Mouse (Mus musculus): Measurements from ENCODE around the gene Taf6.
A peak's percentile ranks its signal among the peaks of the same experiment; 100 is the strongest.

Gene Taf6

DNA sequence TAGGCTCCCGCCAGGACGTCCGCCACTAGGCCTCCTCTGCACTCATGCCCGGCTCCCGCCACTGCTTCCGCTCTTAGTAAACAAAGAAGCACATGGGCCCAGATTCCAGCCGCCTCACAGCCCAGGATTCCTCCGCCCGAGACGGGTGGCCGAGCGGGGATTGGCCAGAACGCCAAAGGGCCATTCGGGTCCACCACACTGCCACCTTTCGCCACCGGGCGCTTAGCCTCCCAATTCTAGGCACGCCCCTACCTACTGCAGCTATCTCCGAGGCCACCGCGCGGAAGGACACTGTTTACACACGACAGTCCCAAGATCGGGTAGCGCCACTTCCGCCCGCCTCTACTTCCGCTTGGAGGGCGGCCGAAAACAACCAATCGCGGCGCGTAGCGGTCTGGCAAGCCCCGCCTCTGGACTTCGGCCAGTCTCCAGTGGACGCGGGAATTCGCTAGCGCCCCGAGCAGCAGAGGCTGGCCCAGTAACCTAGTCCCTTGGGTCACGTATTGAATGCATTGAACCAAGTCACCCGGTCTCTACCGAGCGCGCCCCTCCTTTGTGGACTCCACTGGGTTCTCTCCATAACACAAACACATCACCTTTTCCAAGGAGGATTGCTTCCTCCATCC is 16.2 kb downstream of the Taf6 start:
- peak; percentile 98 for DNase-seq

DNA sequence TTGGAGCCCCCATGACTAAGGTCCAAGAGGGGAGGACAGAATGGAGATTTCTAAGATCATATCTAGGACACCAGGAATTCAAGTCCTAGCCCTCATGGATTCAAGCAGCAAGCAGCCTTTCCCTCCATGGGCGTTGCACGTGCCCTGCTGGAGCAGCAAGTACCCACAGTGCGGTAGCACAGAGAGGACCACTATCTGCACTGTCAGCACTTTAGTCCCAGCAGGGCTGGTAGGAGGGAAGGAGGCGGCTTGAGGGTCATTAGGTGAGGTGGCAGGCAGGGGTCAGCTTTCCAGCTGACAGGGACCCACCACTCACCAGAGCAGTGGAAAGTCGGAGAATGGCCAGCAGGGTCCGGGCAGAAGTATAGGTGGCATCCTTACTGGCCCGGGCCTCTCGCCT is 21.7 kb downstream of the Taf6 start:
- no peak for DNase-seq

DNA sequence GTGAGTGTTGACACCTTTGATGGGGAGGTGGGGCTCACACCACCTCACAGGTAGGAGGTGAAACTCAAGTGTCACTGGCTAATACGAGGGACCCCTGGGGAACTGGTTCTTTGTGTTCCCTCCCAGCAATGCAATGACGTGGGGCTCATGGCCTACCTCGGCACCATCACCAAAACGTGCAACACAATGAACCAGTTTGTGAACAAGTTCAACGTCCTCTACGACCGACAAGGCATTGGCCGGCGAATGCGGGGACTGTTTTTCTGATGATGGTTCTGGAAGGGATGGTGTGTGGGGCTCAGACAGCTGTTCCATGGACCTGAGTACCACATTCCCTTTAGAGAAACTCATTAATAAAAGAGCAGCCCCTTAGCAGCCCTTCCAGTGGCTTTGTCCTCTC is 23.6 kb downstream of the Taf6 start:
- DNase-seq: no peak

DNA sequence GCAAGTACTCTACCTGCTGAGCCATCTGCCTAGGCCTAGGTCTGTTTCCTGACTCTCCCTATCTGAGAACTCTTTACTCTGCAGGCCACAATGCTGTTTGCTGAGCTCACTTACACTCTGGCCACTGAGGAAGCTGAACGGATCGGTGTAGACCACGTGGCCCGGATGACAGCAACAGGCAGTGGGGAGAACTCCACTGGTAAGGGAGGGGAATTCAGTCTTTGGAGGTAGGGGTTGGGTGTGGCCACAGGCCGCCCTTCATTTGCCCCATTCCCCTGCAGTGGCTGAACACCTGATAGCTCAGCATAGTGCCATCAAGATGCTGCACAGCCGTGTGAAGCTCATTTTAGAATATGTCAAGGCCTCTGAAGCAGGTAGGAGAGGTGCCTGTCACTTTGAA is 24.2 kb downstream of the Taf6 start:
- no peak for DNase-seq

DNA sequence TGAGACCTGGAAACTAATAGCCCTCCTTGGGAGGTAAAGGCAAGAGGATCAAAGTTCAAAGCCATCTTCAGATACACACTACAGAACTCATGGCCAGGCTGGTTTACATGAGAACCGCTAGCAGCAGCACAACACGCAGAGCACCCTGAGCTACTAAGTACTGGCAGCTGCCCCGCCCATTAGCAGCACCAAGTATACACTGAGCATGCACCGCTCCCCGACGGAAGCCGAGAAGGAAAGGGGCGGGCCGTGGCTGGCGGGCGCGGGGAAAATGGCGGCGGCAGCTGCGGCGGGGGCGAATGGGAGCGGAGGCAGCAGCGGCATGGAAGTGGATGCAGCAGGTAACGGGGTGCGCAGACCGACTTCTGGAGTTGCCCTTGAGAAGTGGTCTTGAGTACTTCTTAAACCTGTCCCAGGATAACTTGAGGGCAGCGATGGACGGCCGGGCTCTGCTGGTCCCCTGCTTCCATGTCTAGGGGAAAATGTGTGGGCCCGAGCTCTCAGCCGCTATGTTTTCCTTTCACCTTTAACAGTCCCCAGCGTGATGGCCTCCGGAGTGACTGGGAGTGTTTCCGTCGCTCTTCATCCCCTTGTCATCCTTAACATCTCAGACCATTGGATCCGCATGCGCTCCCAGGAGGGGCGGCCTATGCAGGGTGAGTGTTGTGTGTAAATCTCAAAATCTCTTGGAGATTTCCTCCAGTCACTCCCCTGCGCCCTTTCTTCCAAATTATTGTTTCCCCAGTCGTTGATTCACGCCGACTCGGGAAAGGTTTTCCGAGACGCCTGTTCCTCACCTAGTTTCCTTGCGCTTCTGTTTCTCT is 26.2 kb downstream of the Taf6 start, which contains the start of gene Cops6:
Gene Cops6, plus strand, starts transcription at position 230 of the 824 bp plus-strand sequence.
- DNase-seq: peak; percentile 95

DNA sequence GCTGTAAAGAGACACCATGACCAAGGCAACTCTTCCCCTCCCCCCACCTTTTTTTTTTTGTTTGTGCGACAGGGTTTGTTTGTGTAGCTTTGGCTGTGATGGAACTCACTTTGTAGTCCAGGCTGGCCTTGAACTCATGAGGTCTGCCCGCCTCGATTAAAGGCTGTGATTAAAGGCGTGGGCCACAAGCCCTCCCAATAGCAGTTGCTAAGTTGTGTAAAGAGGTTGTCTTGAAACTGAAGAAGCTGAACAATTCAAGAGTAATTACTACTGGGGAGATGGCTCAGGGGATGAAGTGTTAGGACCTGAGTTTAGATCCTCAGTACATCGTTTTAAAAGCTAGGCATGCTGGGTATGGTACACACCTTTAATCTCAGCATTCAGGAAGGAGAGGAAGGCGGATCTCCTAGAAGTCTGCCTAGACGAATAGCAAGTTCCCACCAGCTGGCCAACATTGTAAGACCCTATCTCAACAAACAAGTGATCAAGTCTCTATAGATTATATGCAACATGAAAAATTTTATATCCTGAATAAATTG is 27.0 kb downstream of the Taf6 start:
- no peak for DNase-seq

DNA sequence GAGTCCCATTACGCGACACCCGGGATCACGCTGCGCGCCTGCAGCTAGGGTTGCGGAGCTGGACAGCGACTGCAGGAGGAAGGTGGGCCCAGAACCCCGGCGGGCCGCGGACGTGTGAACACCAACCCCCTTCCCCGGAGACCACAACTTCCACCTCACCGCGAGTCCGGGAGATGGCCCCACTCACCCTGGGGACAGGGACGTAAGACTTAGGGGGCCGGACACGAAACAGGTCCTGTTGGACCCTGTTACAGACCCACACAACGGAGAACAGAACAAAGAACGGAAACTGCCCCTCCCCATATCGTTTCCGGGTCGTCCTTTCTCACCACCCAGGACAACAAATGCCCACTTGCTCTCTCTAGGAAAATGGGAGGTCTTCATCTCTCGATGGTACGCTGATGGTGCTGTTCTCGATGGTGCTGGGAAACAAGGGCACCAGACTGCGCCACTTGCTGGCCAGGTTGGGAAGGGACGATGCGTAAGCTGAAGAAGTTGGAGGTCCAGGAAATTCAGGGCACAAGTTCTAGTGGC is 31.7 kb downstream of the Taf6 start, which contains the start of gene Zfp113:
Gene Zfp113, minus strand, starts transcription at position 302 of the 534 bp plus-strand sequence.
- peak; percentile 86 for DNase-seq

DNA sequence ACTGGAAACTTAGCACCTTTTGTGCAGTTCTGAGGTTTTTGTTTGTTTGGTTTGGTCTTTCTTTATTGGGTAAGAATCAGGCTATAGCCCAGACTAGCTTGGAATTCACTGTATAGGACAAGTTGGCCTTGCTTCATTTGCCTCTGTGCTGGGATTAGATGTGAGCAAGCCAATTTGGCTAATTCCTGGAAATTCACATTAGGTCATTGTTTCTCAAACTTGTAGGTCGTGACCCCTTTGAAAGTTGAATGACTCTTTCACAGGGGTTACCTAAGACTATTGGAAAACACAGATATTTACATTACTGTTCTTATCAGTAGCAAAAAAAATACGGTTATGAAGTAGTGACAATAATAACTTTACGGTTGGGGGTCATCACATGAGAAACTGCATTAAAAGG is 32.9 kb downstream of the Taf6 start:
- DNase-seq: no peak

DNA sequence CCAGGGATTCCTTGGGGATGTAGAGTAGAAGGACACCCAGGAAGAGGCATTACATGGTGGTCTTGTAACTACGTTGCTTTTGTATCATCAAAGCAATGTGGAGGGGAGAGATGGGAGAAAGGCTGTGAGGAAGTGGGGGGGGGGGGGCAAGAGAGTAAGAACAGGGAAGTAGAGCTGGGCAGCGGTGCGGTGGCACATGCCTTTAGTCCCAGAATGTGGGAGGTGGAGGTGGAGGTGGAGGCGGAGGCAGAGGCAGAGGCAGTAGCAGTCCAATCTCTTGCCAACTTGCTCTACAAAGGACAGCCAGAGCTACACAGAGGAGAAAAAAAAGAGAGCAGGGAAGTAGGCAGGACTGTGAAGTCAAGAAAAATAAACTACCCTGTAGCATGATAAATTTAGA is 48.7 kb downstream of the Taf6 start:
- DNase-seq: no peak

DNA sequence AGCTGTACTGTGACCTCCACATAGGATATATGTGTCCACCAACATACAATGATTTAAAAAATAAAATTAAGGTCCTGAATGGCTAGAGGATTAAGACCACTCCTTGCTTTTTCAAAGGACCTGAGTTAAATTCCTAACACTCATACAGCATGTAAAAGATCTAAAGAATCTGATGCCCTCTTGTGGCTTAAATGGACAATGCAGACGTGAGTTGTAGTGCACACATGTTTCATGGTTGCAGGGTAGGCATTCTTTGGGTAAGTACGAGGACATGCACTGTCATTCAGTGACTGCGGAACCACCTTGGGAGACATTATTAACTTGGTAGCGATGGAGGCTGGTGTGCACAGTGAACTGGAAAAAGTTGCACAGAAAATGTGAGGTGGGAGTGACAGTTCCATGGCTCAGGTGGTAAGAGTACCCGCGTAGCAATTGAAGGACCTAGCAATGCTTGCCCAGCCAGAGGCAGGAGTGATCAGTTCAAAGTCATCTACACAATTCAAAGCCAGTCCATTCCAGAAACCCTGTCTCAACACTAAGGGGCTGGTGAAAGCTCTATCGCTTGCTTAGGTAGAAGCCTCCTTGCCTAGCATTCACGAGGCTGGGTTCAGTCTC is 49.2 kb downstream of the Taf6 start:
- peak; percentile 54 for DNase-seq

DNA sequence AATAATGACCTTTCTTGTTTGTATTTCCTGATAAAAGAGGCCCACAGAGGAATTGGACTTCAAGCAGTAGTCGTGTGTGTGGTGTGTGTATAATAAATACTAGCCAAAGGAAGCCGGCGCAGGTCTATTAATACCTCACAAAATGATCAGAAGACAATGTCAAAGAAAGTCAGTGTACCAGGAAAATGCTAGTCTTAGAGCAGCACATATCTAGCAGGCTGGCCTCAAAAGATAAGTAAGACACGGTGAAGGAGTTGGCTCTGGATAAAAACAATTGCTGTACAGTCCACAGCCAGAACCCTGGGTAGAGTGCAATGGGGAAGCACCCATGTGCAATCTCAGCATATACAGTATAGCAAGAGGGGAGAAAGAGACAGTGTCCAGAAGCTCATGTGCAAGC is 50.0 kb downstream of the Taf6 start:
- DNase-seq: no peak

DNA sequence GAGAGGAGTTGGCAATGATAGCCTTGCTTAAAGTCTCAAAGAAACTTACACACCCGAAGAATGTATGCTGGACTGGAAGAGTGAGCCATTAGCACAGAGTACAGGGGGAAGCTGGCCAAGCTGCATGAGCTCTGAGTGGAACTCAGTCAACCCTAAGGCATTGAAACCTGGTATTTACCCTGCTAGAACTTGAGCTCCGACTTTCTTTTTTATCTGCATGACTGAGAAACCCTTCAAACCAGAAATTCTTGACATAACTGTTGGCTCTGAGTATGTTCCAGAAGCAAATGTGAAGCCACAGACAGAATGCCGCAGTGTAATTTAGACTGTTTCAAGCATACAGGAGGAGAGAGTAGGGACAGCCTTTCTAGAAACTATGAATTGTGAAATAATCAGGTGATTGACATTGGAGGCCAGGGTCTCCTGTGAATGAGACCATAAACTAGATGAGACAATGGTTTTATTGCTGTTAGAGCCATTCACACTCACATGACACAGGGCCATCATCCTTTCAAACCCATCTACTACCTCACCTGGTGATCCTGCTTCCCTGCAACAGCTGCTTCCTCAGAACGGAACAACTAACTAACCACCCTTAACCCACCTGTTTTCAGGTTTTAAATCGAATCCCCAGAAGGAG is 54.7 kb downstream of the Taf6 start:
- DNase-seq: no peak

Data from lung, postnatal 14 days (tissue).